Mouse (Mus musculus): Measurements from ENCODE around the gene Rps6ka5.

DNA sequence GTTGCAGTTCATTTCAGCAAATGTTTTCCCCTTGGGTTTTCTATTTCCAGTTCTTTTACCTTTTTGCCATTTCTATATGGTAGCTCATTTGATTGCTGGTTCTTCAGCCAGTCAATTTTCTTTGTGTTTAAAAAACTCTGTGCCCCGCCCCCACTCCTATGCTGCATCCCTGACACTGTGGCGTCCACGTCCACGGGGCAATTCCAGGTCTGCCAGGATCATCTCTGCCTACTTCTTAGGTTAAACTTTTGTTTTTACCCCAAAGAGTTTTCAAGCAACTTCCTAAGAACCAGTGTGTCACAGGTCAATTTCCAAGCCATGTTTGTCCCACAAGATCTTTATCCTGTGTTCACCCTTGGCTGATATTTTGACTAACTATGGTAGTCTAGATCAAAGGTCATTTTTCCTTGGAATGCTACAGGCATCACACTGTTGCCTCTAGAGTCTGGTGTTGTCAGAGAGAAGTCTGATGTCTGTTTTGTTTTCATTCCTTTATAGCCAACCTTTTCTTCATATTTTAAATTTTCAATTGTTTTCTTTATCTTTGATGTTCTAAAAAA is 12.3 kb upstream of the Rps6ka5 start:
- TF ChIP-seq E2F4 (IDR thresholded peaks at IDR 0.05; ENCODE audit: insufficient read depth), result no peak
- no peak for TF ChIP-seq POLR2A (IDR thresholded peaks at IDR 0.05; ENCODE audit: insufficient read length, low read depth)
- TF ChIP-seq MYOD1 (IDR thresholded peaks at IDR 0.05; ENCODE audit: control insufficient read depth in 1 of 3, insufficient read length in 2 of 3, low read depth in 2 of 3), result no peak
- no peak for TF ChIP-seq MAX (IDR thresholded peaks at IDR 0.05; ENCODE audit: low read depth)
- no peak for TF ChIP-seq USF1 (IDR thresholded peaks at IDR 0.05; ENCODE audit: low read depth)
- TF ChIP-seq TCF12 (IDR thresholded peaks at IDR 0.05; ENCODE audit: insufficient read depth, poor library complexity, severe bottlenecking), result no peak
- TF ChIP-seq POLR2AphosphoS2 (IDR thresholded peaks at IDR 0.05; ENCODE audit: insufficient read length, low read depth), result no peak
- TF ChIP-seq MYOG (IDR thresholded peaks at IDR 0.05; ENCODE audit: control insufficient read depth in 1 of 3, insufficient read depth in 1 of 3, insufficient read length in 2 of 3, low read depth in 2 of 3), result no peak
